In genomic region chr13:55634639-55635127, GRCm38 (mm10) we compare ENCODE assay signal across 8 mouse cellular contexts. TPM values are rescaled to one million over a fixed set of nuclear protein-coding genes. Genes with fewer than 3 reads are reported as not detected.
DNase-seq lines count a peak whose midpoint lies in the region; ATAC-seq lines count a peak whose summit lies in the region.

TSS of gene Ddx46 (plus strand) at chr13:55635027.

- H3K4me1 ChIP-seq in heart, embryonic 12.5 days (replicated peaks), result peaks cover 11% of the 10 kb centered on the region
- H3K4me1 ChIP-seq in liver, embryonic 13.5 days (replicated peaks), result peaks cover 30% of the 10 kb centered on the region
- peaks cover 14% of the 10 kb centered on the region; the same call in 1 of the 2 replicates for H3K4me1 ChIP-seq in stomach, embryonic 16.5 days (ENCODE audit: control insufficient read depth, insufficient read depth, low read length)

- peak; percentile 99 for ATAC-seq in erythroid progenitor cell, adult 5-6 weeks (replicated peaks; ENCODE audit: low FRiP score, poor library complexity, severe bottlenecking)
- peak; percentile 86 for ATAC-seq in heart, embryonic 12.5 days (ENCODE audit: insufficient number of reproducible peaks, low FRiP score)
- ATAC-seq in liver, embryonic 13.5 days (ENCODE audit: low read depth), result peak; percentile 90
- peak; percentile 88; the same call in 1 of the 2 replicates for ATAC-seq in stomach, embryonic 16.5 days (ENCODE audit: insufficient read depth, low FRiP score)

- H3K9ac ChIP-seq in heart, embryonic 12.5 days, result peak within 1 kb of the TSS; percentile 97
- peak within 1 kb of the TSS; percentile 94 for H3K9ac ChIP-seq in liver, embryonic 13.5 days
- peak within 1 kb of the TSS; percentile 86 for H3K9ac ChIP-seq in stomach, embryonic 16.5 days (ENCODE audit: low read length)

- 5% methylated on average over 30 of the region's 30 CpGs for WGBS in heart, embryonic 12.5 days
- WGBS in liver, embryonic 13.5 days (ENCODE audit: insufficient replicate concordance), result 5% methylated on average over 30 of the region's 30 CpGs
- WGBS in stomach, embryonic 16.5 days, result 6% methylated on average over 30 of the region's 30 CpGs

- peak within 1 kb of the TSS; percentile 99 for H3K4me3 ChIP-seq in heart, embryonic 12.5 days
- H3K4me3 ChIP-seq in liver, embryonic 13.5 days (replicated peaks), result peak within 1 kb of the TSS; percentile 100
- H3K4me3 ChIP-seq in stomach, embryonic 16.5 days (replicated peaks; ENCODE audit: low read length), result peak within 1 kb of the TSS; percentile 68

- peaks cover 53% of the 10 kb centered on the region for H3K36me3 ChIP-seq in heart, embryonic 12.5 days
- peaks cover 62% of the 10 kb centered on the region for H3K36me3 ChIP-seq in liver, embryonic 13.5 days
- peaks cover 9% of the 10 kb centered on the region; the same call in 1 of the 2 replicates for H3K36me3 ChIP-seq in stomach, embryonic 16.5 days (ENCODE audit: control insufficient read depth, insufficient read depth, low read length)

- H3K4me2 ChIP-seq in heart, embryonic 12.5 days, result peak within 1 kb of the TSS; percentile 93
- peak within 1 kb of the TSS; percentile 88 for H3K4me2 ChIP-seq in liver, embryonic 13.5 days
- H3K4me2 ChIP-seq in stomach, embryonic 16.5 days (ENCODE audit: low read depth, low read length), result peak within 1 kb of the TSS; percentile 91

- no peaks in the 10 kb centered on the region for H3K27me3 ChIP-seq in heart, embryonic 12.5 days (replicated peaks)
- no peaks in the 10 kb centered on the region for H3K27me3 ChIP-seq in liver, embryonic 13.5 days
- no peaks in the 10 kb centered on the region for H3K27me3 ChIP-seq in stomach, embryonic 16.5 days (ENCODE audit: control insufficient read depth, insufficient read depth, low read length)

- H3K9me3 ChIP-seq in heart, embryonic 12.5 days (replicated peaks), result no peaks in the 10 kb centered on the region
- no peaks in the 10 kb centered on the region for H3K9me3 ChIP-seq in liver, embryonic 13.5 days (replicated peaks)
- H3K9me3 ChIP-seq in stomach, embryonic 16.5 days (replicated peaks; ENCODE audit: control insufficient read depth, low read length), result no peaks in the 10 kb centered on the region

- peak; percentile 94 for DNase-seq in CD4-positive helper T cell, adult 2 months (ENCODE audit: low read depth, low spot score)
- DNase-seq in brain, embryonic 18.5 days (ENCODE audit: low read depth, low spot score), result peak; percentile 61
- DNase-seq in kidney, postnatal 10 days, result peak; percentile 95
- peak; percentile 81 for DNase-seq in liver, embryonic 13.5 days
- DNase-seq in neural tube, embryonic 10.5 days (ENCODE audit: extremely low spot score, low spot score), result peak; percentile 89

- H3K27ac ChIP-seq in heart, embryonic 12.5 days (ENCODE audit: poor library complexity, severe bottlenecking), result no peak within 1 kb of the TSS
- H3K27ac ChIP-seq in liver, embryonic 13.5 days, result peak within 1 kb of the TSS; percentile 78
- peak within 1 kb of the TSS; percentile 11 for H3K27ac ChIP-seq in stomach, embryonic 16.5 days (ENCODE audit: low read length)

RNA-seq across cellular contexts. Expression of gene Ddx46, which starts in this region (rescaled TPM):
- total RNA-seq in erythroid progenitor cell, adult 5-6 weeks (2015; ENCODE audit: low replicate concordance), result 40.7 and 51.2 TPM in 2 replicates
- total RNA-seq in erythroid progenitor cell, adult 5-6 weeks (2017; ENCODE audit: low replicate concordance), result 65.6 and 83.3 TPM in 2 replicates
- 25.4 and 27.0 TPM in 2 replicates for polyA plus RNA-seq in heart, embryonic 12.5 days (2016; fragmentation: Nextera tagmentation; extraction: Ambion mirVana)
- 20.7 and 27.3 TPM in 2 replicates for polyA plus RNA-seq in liver, embryonic 13.5 days (2015; fragmentation: Nextera tagmentation; extraction: Ambion mirVana)
- polyA plus RNA-seq in stomach, embryonic 16.5 days (2015; fragmentation: Nextera tagmentation; extraction: Ambion mirVana), result 31.2 and 32.5 TPM in 2 replicates
